Mouse (Mus musculus): ENCODE results near the gene Efna2. TPM values are rescaled to one million over a fixed set of nuclear protein-coding genes. Genes with fewer than 3 reads are reported as not detected.

Gene Efna2
- 8.5 and 10.6 TPM in 2 replicates for polyA plus RNA-seq (2015; fragmentation: Nextera tagmentation; extraction: Ambion mirVana)

DNA sequence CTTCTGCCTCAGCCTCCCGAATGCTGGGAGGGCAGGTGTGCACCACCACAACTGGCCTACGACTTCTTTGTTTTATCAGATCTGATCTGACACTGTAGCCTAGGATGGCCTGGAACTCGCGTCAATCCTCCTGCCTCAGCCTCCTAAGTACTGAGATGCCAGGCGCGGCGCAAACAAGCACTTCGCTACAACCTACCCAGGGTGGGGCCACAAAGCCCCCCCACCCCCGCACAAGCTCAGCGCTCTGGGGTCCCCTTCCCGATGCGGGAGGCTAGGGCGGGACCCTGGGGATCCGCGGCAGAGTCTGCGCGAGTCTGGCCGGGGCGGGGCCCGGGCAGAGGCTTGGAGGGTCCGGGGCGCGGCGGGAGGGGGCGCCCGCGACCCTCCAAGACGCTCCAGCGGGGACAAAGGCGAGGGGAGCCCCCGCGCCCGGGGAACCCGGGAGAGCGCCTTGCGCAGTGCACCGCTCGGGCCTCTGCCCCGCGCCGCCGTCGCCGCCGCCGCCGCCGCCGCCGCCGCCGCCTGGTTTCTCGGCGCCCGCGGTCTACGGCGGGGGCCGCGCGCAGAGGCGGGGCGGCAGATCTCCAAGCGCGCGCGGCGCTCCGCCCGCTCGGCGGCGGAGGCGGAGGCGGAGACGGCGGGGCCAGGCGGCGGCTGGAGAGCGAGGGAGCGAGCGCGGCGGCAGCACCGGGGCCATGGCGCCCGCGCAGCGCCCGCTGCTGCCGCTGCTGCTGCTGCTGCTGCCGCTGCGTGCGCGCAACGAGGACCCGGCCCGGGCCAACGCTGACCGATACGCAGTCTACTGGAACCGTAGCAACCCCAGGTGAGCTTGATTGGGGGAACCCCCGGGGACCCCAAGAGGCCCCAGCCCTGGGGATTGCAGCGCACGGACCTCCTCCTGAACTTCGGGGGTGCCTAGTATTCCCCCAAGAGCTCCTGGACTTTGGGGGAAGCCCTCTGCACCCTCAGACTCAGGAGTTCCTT lies at the start of gene Efna2:
Gene Efna2 (plus strand): TSS at position 415 of the 984 bp plus-strand sequence.
- Histone ChIP-seq H3K27ac (replicated peaks) (peak within 1 kb of the TSS; percentile 64), H3K27me3 (replicated peaks) (peaks cover 8% of the 10 kb centered on the region), H3K4me3 (peak within 1 kb of the TSS; percentile 74), H3K4me1 (peaks cover 32% of the 10 kb centered on the region), H3K9me3 (no peaks in the 10 kb centered on the region), H3K4me2 (peak within 1 kb of the TSS; percentile 76), H3K9ac (peak within 1 kb of the TSS; percentile 90), H3K36me3 (no peaks in the 10 kb centered on the region)
- 1% methylated on average over 79 of the region's 106 CpGs for WGBS
- 0 out of 2 replicates have a peak, but pooled peaks have one; percentile 19 for ATAC-seq (ENCODE audit: extremely low read depth, insufficient number of reproducible peaks, low FRiP score, low TSS enrichment)

DNA sequence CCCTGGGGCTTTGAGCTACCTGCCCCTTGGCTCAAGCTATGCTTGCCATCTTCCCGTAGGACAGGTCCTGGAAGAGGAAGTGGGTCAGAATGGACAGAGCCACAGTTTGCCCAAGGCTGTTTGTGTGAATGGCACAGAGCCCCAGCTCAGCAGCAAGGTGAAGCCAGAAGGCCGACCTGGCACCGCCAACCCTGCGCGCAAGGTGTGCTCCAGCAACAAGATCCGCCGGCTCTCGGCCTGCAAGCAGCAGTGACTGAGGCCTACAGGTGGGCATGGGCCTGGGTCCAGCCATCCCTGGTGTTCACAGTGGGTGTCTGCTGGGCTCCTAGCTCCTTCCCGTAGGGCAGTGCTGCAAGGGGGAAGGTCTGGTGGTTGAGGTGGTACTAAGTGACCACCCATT lies 49.4 kb upstream of the Efna2 start:
- no peak for ATAC-seq (ENCODE audit: extremely low read depth, insufficient number of reproducible peaks, low FRiP score, low TSS enrichment)
- H3K27ac ChIP-seq (replicated peaks): no peak overlapping the region
- WGBS: 93% methylated on average over 9 of the region's 9 CpGs
- no peaks in the 10 kb centered on the region for H3K9me3 ChIP-seq
- H3K27me3 ChIP-seq (replicated peaks): peaks cover 11% of the 10 kb centered on the region
- no peak overlapping the region for H3K4me2 ChIP-seq
- no peak overlapping the region for H3K4me3 ChIP-seq
- peaks cover 32% of the 10 kb centered on the region for H3K4me1 ChIP-seq
- no peak overlapping the region for H3K9ac ChIP-seq
- peaks cover 85% of the 10 kb centered on the region for H3K36me3 ChIP-seq

DNA sequence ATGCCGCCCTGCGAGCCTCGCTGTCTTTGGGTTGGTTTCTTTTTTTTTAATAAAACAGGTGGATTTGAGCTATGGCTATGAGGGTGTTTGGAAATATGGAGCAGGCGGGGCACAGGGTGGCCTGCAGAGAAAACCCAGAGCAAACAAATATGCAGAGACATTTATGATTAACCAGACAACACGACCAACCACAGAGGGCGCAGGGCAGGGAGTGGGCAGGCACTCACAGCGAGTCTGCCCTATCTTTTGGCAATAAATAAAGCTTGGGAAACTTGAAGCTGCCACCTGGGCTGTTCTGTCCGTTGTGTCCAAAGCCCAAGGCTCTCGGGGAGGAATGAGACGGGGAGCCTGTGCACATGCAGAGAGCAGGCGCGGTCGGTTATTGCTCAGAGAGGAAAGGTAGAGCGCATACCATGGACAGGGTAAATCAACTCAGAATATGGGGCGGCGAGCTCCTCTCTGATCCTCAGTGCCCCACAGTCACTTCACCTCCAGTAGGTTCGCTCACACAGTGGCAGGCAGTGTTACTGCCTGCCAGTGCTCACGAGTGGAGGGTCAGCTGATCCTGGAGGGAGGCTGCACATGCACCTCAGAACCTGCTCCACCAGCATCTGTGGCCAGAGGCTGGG lies 48.8 kb upstream of the Efna2 start:
- ATAC-seq (ENCODE audit: extremely low read depth, insufficient number of reproducible peaks, low FRiP score, low TSS enrichment): no peak

DNA sequence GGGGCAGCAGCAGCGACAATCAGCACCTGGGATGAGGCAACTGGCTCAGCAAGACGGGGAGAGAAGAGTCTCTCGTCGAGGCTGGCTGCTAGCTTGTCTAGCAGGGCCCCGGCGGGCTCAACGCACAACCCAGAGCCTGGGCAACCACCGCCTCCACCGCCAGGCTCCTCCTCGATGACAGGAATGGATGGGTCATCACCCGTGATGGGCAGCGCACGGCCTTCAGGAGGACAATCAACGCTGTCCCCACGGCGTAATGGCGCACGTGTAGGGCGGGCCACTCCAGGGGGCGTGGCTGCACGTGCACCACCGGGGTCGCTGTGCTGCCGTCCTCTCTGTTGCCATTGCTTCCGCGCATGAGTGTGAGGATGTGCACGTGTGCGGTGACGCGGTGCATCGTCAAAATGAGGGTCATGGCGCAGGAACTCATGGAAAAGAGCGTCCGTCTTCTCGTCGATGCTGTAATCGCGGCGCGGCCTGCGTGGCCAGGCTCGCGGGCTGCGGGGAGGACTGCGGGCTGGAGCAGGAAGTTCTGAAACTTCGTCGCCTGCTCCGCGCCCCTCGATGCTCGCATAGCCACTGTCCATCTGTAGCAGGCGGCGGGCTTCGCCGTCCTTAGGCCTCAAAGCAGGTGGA lies 47.8 kb upstream of the Efna2 start:
- Histone ChIP-seq H3K27me3 (replicated peaks) (peaks cover 27% of the 10 kb centered on the region), H3K36me3 (peaks cover 72% of the 10 kb centered on the region), H3K9me3 (no peaks in the 10 kb centered on the region), H3K27ac (replicated peaks) (no peak overlapping the region), H3K4me3 (peak overlapping the region; percentile 20), H3K4me1 (peaks cover 33% of the 10 kb centered on the region), H3K9ac (peak overlapping the region; percentile 59), H3K4me2 (peak overlapping the region; percentile 55)
- no peak for ATAC-seq (ENCODE audit: extremely low read depth, insufficient number of reproducible peaks, low FRiP score, low TSS enrichment)
- 24% methylated on average over 55 of the region's 55 CpGs for WGBS

More for the DNA sequence above, 48.8 kb upstream of the Efna2 start:
- Histone ChIP-seq H3K4me1 (peaks cover 32% of the 10 kb centered on the region), H3K9me3 (no peaks in the 10 kb centered on the region), H3K27me3 (replicated peaks) (peaks cover 18% of the 10 kb centered on the region), H3K36me3 (peaks cover 81% of the 10 kb centered on the region), H3K27ac (replicated peaks) (no peak overlapping the region), H3K4me3 (no peak overlapping the region), H3K9ac (0 out of 2 replicates have a peak overlapping the region, but pooled peaks have one; percentile 59), H3K4me2 (no peak overlapping the region)
- 83% methylated on average over 18 of the region's 18 CpGs for WGBS

DNA sequence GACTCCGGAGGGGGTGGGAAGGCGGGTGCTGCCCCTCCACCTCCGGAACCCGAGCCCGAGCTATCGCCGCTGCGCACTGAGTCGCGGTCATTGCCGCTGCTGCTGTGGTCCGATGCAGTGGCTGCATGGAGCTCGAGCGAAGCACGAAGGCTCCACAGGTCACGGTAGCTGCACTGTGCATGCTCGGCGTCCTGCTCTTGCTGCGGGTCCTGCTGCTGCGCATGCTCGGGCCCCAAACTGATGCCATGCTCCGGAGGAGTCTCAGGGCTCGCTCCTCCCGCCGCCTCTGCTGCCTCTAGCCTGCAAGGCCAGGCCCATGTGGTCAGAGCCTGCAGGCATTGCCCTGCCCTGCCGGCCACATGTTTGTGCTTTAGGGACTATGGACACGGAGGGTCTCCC lies 47.3 kb upstream of the Efna2 start:
- Histone ChIP-seq H3K9ac (peak overlapping the region; percentile 59), H3K4me2 (peak overlapping the region; percentile 55), H3K27ac (replicated peaks) (no peak overlapping the region), H3K4me3 (peak overlapping the region; percentile 20), H3K36me3 (peaks cover 66% of the 10 kb centered on the region), H3K9me3 (no peaks in the 10 kb centered on the region), H3K4me1 (peaks cover 38% of the 10 kb centered on the region), H3K27me3 (replicated peaks) (peaks cover 32% of the 10 kb centered on the region)
- WGBS: 45% methylated on average over 27 of the region's 27 CpGs
- no peak for ATAC-seq (ENCODE audit: extremely low read depth, insufficient number of reproducible peaks, low FRiP score, low TSS enrichment)

DNA sequence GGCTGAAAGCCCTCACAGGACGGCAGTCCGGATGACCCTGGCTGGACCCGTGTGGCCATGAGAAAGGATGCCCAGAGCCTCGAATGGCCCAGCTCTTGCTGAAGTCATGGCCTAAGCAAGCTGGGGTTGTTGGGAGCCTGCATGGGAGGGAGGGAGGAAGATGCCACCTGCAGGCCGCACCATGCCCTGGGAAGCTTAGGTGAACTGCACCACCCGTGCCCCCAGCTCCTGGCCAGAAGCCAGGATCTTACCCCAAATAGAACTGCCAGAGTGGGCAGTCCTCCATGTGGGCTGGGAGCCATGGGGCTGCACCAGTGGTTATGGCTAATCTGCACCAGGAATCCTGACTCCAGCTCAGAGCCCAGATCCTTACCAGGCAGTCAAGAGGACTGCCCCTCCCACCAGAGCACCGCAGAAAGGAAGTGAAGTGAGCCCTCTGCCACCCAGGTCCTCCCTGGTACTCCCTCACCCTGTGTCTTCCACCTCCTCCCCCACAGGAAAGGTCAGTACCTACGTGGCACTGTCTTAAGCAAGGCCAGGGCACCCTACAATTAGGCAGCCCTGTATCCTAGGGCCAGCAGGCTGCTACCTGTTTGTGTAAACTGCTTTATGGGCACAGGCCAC lies 45.9 kb upstream of the Efna2 start:
- Histone ChIP-seq H3K27ac (replicated peaks) (peak overlapping the region; percentile 13; the same call in 1 of the 2 replicates), H3K4me2 (no peak overlapping the region), H3K27me3 (replicated peaks) (peaks cover 46% of the 10 kb centered on the region), H3K4me3 (no peak overlapping the region), H3K4me1 (peaks cover 52% of the 10 kb centered on the region), H3K9me3 (no peaks in the 10 kb centered on the region), H3K36me3 (peaks cover 52% of the 10 kb centered on the region), H3K9ac (peak overlapping the region; percentile 20; the same call in 1 of the 2 replicates)
- ATAC-seq (ENCODE audit: extremely low read depth, insufficient number of reproducible peaks, low FRiP score, low TSS enrichment): no peak
- 57% methylated on average over 8 of the region's 8 CpGs for WGBS

DNA sequence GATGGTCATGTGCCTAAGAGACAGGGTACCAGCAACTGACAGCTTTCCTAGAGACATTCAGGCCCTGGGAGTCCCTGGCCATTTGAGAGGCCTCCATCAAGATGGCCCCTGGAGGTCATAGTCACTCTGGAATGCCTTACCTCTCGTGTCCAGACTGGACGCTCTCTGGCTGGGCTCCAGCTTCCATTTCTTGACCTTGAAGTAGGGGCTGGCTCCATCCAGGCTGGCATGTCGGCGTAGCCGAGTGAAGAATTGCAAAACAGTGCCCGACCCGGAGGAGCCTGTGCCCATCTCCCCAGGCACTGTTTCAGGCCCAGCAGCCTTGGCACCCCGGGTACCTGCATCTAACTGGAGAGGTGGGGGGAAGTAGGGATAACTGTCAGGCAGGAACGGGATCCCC lies 44.9 kb upstream of the Efna2 start:
- ATAC-seq (ENCODE audit: extremely low read depth, insufficient number of reproducible peaks, low FRiP score, low TSS enrichment): no peak
- H3K9me3 ChIP-seq: no peaks in the 10 kb centered on the region
- no peak overlapping the region for H3K4me2 ChIP-seq
- no peak overlapping the region for H3K4me3 ChIP-seq
- H3K36me3 ChIP-seq: peaks cover 42% of the 10 kb centered on the region
- no peak overlapping the region for H3K27ac ChIP-seq (replicated peaks)
- 77% methylated on average over 9 of the region's 9 CpGs for whole genome bisulfite sequencing
- H3K9ac ChIP-seq: no peak overlapping the region
- peaks cover 61% of the 10 kb centered on the region for H3K4me1 ChIP-seq
- H3K27me3 ChIP-seq (replicated peaks): peaks cover 54% of the 10 kb centered on the region

DNA sequence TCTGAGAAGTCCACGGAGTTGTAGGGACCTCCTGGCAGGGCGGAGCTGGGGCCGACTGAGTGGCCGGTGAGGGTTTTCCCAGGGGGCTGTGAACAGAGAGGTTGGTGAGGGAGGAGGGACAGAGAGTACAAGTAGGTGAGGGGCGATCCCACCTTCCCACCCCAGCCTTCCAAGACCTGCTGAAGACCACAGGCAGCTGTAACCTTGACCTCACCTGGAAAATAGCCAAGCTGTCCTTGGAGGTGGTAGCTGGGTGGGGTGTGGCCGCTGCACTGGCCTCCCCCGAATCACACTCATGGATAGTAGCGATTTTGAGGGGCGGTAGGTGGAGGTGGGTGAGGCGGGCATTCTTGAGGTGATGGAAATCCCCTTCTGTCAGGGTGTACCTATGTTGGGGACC lies 44.1 kb upstream of the Efna2 start:
- peaks cover 34% of the 10 kb centered on the region for H3K36me3 ChIP-seq
- no peak overlapping the region for H3K4me2 ChIP-seq
- ATAC-seq (ENCODE audit: extremely low read depth, insufficient number of reproducible peaks, low FRiP score, low TSS enrichment): no peak
- H3K4me1 ChIP-seq: peaks cover 64% of the 10 kb centered on the region
- 78% methylated on average over 10 of the region's 10 CpGs for WGBS
- no peak overlapping the region for H3K4me3 ChIP-seq
- H3K27ac ChIP-seq (replicated peaks): no peak overlapping the region
- no peaks in the 10 kb centered on the region for H3K9me3 ChIP-seq
- H3K27me3 ChIP-seq (replicated peaks): peaks cover 60% of the 10 kb centered on the region
- H3K9ac ChIP-seq: no peak overlapping the region

DNA sequence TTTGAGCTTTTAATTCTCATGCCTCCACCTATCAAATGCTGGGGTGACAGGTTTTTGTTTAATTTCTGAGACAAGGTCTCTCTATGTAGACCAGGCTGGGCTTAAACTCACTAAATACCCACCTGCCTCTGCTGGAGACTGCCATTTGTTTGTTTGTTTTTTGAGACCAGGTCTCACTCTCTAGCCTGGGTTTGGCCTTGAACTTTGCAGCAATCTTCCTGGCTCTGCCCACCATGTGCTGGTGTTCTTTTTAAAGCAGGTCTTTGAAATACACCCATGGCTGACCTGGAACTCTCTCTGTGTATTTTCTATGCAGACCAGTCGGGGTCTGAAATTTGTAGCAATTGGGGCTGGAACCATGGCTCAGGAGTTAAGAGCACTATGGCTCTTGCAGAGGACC lies 43.6 kb upstream of the Efna2 start:
- ATAC-seq (ENCODE audit: extremely low read depth, insufficient number of reproducible peaks, low FRiP score, low TSS enrichment): no peak
- 91% methylated on average over 1 of the region's 1 CpGs for WGBS
- Histone ChIP-seq H3K4me1 (peaks cover 66% of the 10 kb centered on the region), H3K27me3 (replicated peaks) (peaks cover 60% of the 10 kb centered on the region), H3K4me3 (no peak overlapping the region), H3K36me3 (peaks cover 29% of the 10 kb centered on the region), H3K27ac (replicated peaks) (no peak overlapping the region), H3K4me2 (no peak overlapping the region), H3K9ac (no peak overlapping the region), H3K9me3 (no peaks in the 10 kb centered on the region)

DNA sequence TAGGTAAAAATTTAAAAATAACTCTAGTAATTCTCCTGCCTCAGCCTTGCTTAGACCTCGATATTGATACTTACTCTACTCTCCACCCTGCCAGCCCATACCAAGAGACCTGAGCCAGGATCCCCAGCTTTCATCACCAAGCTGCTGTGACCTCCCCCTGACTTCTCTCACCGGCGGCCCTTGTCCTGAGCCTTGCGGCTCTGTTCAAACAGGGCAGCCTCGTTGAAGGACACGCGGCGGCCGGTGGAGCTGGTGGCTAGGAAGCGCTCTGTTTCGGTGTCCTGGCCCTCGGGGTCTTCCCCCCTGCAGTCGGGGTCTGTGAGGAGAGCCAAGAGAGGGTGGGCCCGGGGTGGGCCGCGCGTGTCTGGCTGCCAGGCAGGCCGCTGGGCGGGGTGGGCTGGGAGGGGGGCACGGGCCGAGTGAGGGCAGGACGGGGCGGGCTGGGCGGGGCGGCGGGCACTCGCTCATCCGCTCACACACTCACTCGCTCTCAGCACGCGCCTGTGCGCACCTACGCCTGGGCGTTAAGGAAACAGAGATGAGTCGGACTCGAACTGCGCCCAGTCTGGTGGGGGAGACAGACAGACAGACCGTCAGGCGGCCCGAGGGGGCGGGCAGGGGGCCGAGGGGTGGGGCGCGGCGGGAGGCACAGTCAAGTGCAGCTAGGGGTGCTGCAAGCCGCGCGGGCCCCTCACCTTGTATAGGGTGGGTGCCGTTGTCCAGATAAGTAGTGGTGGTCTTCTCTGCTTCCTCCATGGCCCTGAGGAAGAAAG lies 42.9 kb upstream of the Efna2 start:
- H3K9me3 ChIP-seq: no peaks in the 10 kb centered on the region
- no peak overlapping the region for H3K27ac ChIP-seq (replicated peaks)
- peak overlapping the region; percentile 89 for H3K9ac ChIP-seq
- peak overlapping the region; percentile 99 for H3K4me2 ChIP-seq
- H3K4me3 ChIP-seq: peak overlapping the region; percentile 73
- 16% methylated on average over 43 of the region's 49 CpGs for WGBS
- peaks cover 54% of the 10 kb centered on the region for H3K27me3 ChIP-seq (replicated peaks)
- peaks cover 67% of the 10 kb centered on the region for H3K4me1 ChIP-seq
- ATAC-seq (ENCODE audit: extremely low read depth, insufficient number of reproducible peaks, low FRiP score, low TSS enrichment): no peak
- H3K36me3 ChIP-seq: peaks cover 22% of the 10 kb centered on the region
